Mouse (Mus musculus) megakaryocyte, embryonic 14.5 days (primary cell): Measurements from ENCODE around the gene Odf3.

ENCODE experiments used
- FLI1 ChIP-seq: IDR thresholded peaks from 2 replicates; pipeline ENCODE4 v1.6.1; 2012; ENCODE audit warnings: low read length, inconsistent platforms, mixed read lengths
- GATA1 ChIP-seq: IDR thresholded peaks from 3 replicates; pipeline ENCODE4 v1.6.1; 2012; ENCODE audit warnings: mixed read lengths, low read length, inconsistent platforms, borderline replicate concordance

GRCm38 (mm10) chr7:140900220-140900619 lies 52.6 kb downstream of the Odf3 start, which contains the start of gene Cox8b:
- no peak for TF ChIP-seq GATA1
- TF ChIP-seq FLI1, result no peak
